Mouse (Mus musculus) heart, embryonic 15.5 days (tissue): ENCODE results near the gene Ssh2. TPM values are rescaled to one million over a fixed set of nuclear protein-coding genes. Genes with fewer than 3 reads are reported as not detected.
"Not testable (repeated sequence)": the region's sequence is repeated elsewhere in the genome, so short reads cannot be mapped to it uniquely, and the experiment has no call there.

Experiments used
- ATAC-seq: fragments of 200-750 bp; cut with Nextera tagmentation; replicated peaks from 2 replicates; pipeline ENCODE4 v1.8.0; 2017; ENCODE audit warnings: low read depth, moderate TSS enrichment; ENCODE audit not compliant: insufficient number of reproducible peaks, insufficient read depth, low FRiP score
- H3K27ac ChIP-seq: fragments of 300-500 bp; sonication (generic); 2 replicates; pipeline ENCODE4 v1.5.1; 2015; ENCODE audit warnings: mild to moderate bottlenecking, inconsistent platforms
- H3K27me3 ChIP-seq: fragments of 300-500 bp; sonication (generic); 2 replicates; pipeline ENCODE4 v1.6.1; 2015; ENCODE audit warnings: inconsistent platforms
- H3K36me3 ChIP-seq: fragments of 300-500 bp; sonication (generic); 2 replicates; pipeline ENCODE4 v1.6.1; 2015; ENCODE audit warnings: mild to moderate bottlenecking, inconsistent platforms
- H3K4me1 ChIP-seq: fragments of 300-500 bp; sonication (generic); replicated peaks from 2 replicates; pipeline ENCODE4 v1.6.1; 2015; ENCODE audit warnings: inconsistent platforms
- H3K4me2 ChIP-seq: fragments of 300-500 bp; sonication (generic); 2 replicates; pipeline ENCODE4 v1.6.1; 2015; ENCODE audit warnings: inconsistent platforms, mild to moderate bottlenecking, moderate library complexity
- H3K4me3 ChIP-seq: fragments of 300-500 bp; sonication (generic); 2 replicates; pipeline ENCODE4 v1.5.1; 2015; ENCODE audit warnings: mild to moderate bottlenecking, inconsistent platforms
- H3K9ac ChIP-seq: fragments of 300-500 bp; sonication (generic); 2 replicates; pipeline ENCODE4 v1.6.1; 2015; ENCODE audit warnings: mild to moderate bottlenecking, inconsistent platforms
- H3K9me3 ChIP-seq: fragments of 300-500 bp; sonication (generic); replicated peaks from 2 replicates; pipeline ENCODE4 v1.6.1; 2016; ENCODE audit warnings: inconsistent platforms
- WGBS: fragments of 180-500 bp; shearing (Covaris S2); methylation state at CpG from one replicate; pipeline ENCODE4 v1.1.7; 2015; ENCODE audit warnings: mixed read lengths; 5-methylcytosine and 5-hydroxymethylcytosine counted together
- polyA plus RNA-seq: library from polyadenylated mRNA; unstranded; fragments of >200 nt; fragmentation: Nextera tagmentation; extraction: Ambion mirVana; gene quantifications from 2 replicates; pipeline ENCODE4 v1.2.1, GENCODE M21; 2015

The Ssh2 gene
- polyA plus RNA-seq, 1 experiment from 2014 or later: 22.0 TPM

DNA sequence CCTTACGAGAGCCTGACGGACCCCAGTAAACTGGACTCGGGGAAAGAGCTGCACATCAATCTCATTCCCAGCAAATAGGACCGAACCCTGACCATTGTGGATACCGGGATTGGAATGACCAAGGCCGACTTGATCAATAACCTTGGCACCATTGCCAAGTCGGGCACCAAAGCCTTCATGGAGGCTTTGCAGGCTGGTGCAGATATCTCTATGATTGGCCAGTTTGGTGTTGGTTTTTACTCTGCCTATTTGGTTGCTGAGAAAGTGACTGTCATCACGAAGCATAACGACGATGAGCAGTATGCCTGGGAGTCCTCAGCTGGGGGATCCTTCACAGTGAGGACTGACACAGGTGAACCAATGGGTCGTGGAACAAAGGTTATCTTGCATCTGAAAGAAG is 77.6 kb downstream of the Ssh2 start:
- not testable (repeated sequence) for H3K9me3 ChIP-seq, H3K4me1 ChIP-seq, H3K27me3 ChIP-seq, H3K4me3 ChIP-seq, H3K36me3 ChIP-seq, H3K27ac ChIP-seq, ATAC-seq, H3K9ac ChIP-seq, H3K4me2 ChIP-seq
- WGBS: 91% methylated on average over 10 of the region's 11 CpGs

DNA sequence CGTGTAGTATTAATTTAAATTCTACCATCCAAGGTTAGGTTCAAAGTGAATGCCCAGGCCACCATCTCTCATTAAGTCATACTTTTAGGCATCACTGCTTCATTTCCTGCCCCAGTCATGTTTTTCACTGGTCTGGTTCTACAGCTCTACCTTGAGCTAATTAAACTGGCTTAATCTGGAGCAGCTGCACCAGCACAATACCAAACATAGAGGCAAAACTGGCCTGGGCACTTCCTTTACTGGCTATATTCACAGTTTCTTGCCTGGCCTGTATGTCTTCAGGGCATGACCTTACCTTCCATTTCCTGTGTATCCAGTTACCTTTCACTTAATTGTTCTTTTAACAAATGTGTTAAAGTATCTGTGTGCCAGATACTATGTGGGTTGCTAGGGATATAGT is 81.2 kb downstream of the Ssh2 start:
- no peak overlapping the region for H3K4me3 ChIP-seq
- ATAC-seq: no peak

GRCm38 (mm10) chr11:77307205-77307604 is 91.1 kb downstream of the Ssh2 start:
- no peak overlapping the region for H3K27ac ChIP-seq
- no peaks in the 10 kb centered on the region for H3K27me3 ChIP-seq
- no peaks in the 10 kb centered on the region for H3K36me3 ChIP-seq
- WGBS: 68% methylated on average over 3 of the region's 3 CpGs
- H3K4me3 ChIP-seq: no peak overlapping the region
- ATAC-seq: no peak
- H3K9ac ChIP-seq: no peak overlapping the region
- H3K4me2 ChIP-seq: no peak overlapping the region
- no peaks in the 10 kb centered on the region for H3K4me1 ChIP-seq
- H3K9me3 ChIP-seq: no peaks in the 10 kb centered on the region

More for the DNA sequence above, 81.2 kb downstream of the Ssh2 start:
- H3K36me3 ChIP-seq: no peaks in the 10 kb centered on the region
- no peaks in the 10 kb centered on the region for H3K9me3 ChIP-seq
- 92% methylated on average over 1 of the region's 1 CpGs for WGBS
- H3K4me2 ChIP-seq: no peak overlapping the region
- H3K9ac ChIP-seq: no peak overlapping the region
- no peaks in the 10 kb centered on the region for H3K4me1 ChIP-seq
- no peaks in the 10 kb centered on the region for H3K27me3 ChIP-seq
- no peak overlapping the region for H3K27ac ChIP-seq

GRCm38 (mm10) chr11:77308533-77308932 is 92.4 kb downstream of the Ssh2 start:
- H3K4me2 ChIP-seq: no peak overlapping the region
- H3K27ac ChIP-seq: no peak overlapping the region
- no peak overlapping the region for H3K4me3 ChIP-seq
- peaks cover under 1% of the 10 kb centered on the region; the same call in 1 of the 2 replicates for H3K4me1 ChIP-seq
- H3K36me3 ChIP-seq: no peaks in the 10 kb centered on the region
- H3K27me3 ChIP-seq: no peaks in the 10 kb centered on the region
- no peaks in the 10 kb centered on the region for H3K9me3 ChIP-seq
- H3K9ac ChIP-seq: no peak overlapping the region
- no peak for ATAC-seq
- WGBS: 3% methylated on average over 1 of the region's 1 CpGs

- no peaks in the 10 kb centered on the region for H3K9me3 ChIP-seq
- H3K27ac ChIP-seq: no peak overlapping the region
- no peaks in the 10 kb centered on the region for H3K27me3 ChIP-seq
- no peak for ATAC-seq
- H3K4me2 ChIP-seq: no peak overlapping the region
- 21% methylated on average over 3 of the region's 3 CpGs for WGBS
- no peak overlapping the region for H3K4me3 ChIP-seq
- peaks cover 11% of the 10 kb centered on the region for H3K4me1 ChIP-seq
- no peaks in the 10 kb centered on the region for H3K36me3 ChIP-seq
- H3K9ac ChIP-seq: no peak overlapping the region
Observed at GRCm38 (mm10) chr11:77317721-77318477, 101.8 kb downstream of the Ssh2 start.

DNA sequence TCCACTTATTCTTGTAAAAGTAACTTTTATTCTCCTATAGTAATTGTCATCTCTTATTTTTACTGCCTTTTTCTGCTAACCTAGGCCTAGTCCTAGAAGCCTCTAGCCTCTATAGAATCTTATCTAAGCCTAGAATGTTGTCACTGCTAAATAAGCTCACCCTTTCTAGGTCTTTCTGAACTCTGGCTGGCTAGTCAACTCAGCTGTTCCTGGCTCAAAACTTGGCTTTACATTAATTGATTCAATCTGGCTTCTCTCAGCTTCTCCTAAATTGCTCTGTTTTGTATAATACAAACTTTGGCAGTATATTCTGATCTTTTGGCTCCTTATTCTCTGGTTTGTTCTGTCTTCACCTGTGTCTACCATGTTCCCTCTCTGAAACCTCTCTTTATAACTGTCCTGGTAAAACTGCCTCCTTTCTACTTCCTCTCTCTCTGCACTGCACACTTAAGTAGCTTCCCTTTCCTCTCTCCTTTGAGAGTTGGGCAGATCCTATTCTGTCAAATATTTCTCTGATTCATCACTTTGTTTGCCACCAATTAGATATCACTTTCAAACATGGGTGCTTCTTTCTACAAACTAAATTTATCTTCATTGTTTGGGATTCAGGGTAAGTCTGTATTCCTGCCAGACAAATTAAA is 102.5 kb downstream of the Ssh2 start:
- ATAC-seq: no peak
- Histone ChIP-seq H3K9ac (no peak overlapping the region), H3K9me3 (no peaks in the 10 kb centered on the region), H3K4me1 (peaks cover 10% of the 10 kb centered on the region), H3K36me3 (no peaks in the 10 kb centered on the region), H3K27ac (no peak overlapping the region), H3K4me3 (no peak overlapping the region), H3K27me3 (no peaks in the 10 kb centered on the region), H3K4me2 (no peak overlapping the region)

DNA sequence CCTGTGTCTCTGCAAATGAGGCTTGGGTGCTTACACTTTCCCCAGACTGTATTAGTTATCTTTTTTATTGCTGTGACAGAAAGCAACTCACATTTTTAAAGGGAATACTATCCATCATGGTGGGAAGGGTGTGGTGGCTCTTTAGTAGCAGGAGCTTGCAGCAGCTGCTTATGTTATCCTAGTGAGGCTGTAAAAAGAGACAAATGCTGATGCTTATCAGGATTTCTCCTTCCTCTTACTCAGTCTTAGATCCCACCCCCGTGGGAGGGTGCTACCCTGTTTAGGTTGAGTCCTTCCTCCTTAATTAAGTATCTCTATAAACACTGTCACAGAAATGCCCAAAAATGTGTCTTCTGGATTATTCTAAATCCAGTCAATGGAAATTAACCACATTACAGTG is 105.1 kb downstream of the Ssh2 start:
- no peak overlapping the region for H3K4me3 ChIP-seq
- no peak overlapping the region for H3K27ac ChIP-seq
- ATAC-seq: no peak
- no peak overlapping the region for H3K9ac ChIP-seq
- H3K4me2 ChIP-seq: no peak overlapping the region
- no peaks in the 10 kb centered on the region for H3K36me3 ChIP-seq
- peaks cover 6% of the 10 kb centered on the region; the same call in 1 of the 2 replicates for H3K4me1 ChIP-seq
- WGBS: 48% methylated on average over 1 of the region's 1 CpGs
- no peaks in the 10 kb centered on the region for H3K9me3 ChIP-seq
- no peaks in the 10 kb centered on the region for H3K27me3 ChIP-seq

DNA sequence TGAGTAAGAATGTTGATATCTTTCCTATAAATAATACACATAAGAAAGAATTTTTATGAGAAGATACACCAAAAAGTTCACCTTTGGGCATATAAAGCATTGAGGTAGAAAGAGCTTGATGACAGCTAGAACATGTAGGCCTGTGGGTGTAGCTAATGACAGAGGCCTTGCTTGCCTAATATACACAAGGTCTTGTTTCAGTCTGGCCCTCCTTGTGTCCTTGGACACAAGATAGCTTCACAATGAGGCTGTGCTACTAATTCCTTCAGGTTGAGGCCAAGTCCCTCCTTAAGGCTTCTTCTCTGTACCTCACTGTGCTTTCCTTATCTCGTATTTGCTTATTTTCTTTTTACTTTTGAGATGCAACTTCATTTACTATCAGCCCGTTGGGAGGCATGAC is 114.4 kb downstream of the Ssh2 start:
- WGBS: 78% methylated on average over 2 of the region's 2 CpGs
- Histone ChIP-seq H3K4me2 (no peak overlapping the region), H3K9ac (no peak overlapping the region), H3K27me3 (no peaks in the 10 kb centered on the region), H3K4me3 (no peak overlapping the region), H3K9me3 (no peaks in the 10 kb centered on the region), H3K27ac (no peak overlapping the region), H3K4me1 (peaks cover 6% of the 10 kb centered on the region), H3K36me3 (no peaks in the 10 kb centered on the region)
- ATAC-seq: no peak

GRCm38 (mm10) chr11:77347273-77347672 is 131.2 kb downstream of the Ssh2 start:
- 73% methylated on average over 4 of the region's 4 CpGs for WGBS
- no peak overlapping the region for H3K4me2 ChIP-seq
- no peaks in the 10 kb centered on the region for H3K27me3 ChIP-seq
- no peak overlapping the region for H3K9ac ChIP-seq
- no peak overlapping the region for H3K27ac ChIP-seq
- peaks cover 12% of the 10 kb centered on the region; the same call in 1 of the 2 replicates for H3K4me1 ChIP-seq
- no peaks in the 10 kb centered on the region for H3K9me3 ChIP-seq
- no peak for ATAC-seq
- no peak overlapping the region for H3K4me3 ChIP-seq
- H3K36me3 ChIP-seq: no peaks in the 10 kb centered on the region

DNA sequence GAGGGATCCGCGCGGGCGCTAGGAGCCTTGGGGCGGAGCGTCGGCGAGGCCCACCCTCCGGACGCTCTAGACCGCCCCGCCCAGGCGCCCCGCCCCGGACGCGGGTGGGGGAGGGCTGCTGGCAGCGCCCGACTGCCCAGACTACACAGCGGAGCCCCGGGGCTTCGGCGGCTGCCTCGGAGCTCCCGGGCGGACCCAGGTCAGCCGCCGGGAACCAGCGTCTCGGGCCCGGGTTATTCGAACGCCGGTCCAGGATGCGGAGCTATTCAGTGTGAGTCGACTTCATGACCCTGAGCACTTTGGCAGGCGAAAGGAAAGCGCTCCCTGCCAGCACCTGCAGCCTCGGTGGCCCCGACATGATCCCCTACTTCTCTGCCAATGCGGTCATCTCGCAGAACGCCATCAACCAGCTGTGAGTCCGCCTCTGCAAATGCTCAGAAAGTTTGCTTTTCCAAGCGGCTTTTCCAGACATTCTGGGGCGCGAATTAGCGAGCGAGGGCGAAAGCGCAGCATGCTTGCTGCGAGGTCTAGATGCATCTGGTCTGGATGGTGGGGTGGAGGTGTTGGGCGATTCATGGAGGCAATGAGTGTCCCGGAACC is 132.2 kb downstream of the Ssh2 start:
- Histone ChIP-seq H3K9me3 (no peaks in the 10 kb centered on the region), H3K4me3 (peak overlapping the region; percentile 62), H3K27ac (peak overlapping the region; percentile 72), H3K9ac (peak overlapping the region; percentile 69), H3K4me1 (peaks cover 12% of the 10 kb centered on the region; the same call in 1 of the 2 replicates), H3K27me3 (no peaks in the 10 kb centered on the region), H3K36me3 (no peaks in the 10 kb centered on the region), H3K4me2 (peak overlapping the region; percentile 68)
- ATAC-seq: peak; percentile 100
- under 1% methylated on average over 53 of the region's 54 CpGs for WGBS

DNA sequence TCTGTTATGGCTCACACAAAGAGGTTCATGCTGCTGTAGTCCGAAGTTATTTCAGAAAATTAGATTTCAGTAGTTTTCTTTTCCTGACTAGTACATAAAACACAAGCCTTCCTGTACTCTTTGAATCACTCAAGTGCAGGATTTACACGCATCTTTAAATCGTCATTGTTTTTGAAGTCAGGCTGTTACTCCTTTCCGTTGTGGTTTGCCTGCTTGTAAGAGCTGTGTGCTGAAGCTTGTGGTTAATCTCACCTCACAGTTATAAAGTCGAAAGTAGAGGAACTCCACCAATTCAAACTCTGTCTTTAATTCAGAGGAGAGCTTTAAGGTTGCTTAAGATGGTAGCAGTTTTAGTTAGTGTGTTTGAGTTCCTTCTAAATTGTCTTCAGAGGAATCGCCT is 132.9 kb downstream of the Ssh2 start:
- Histone ChIP-seq H3K9me3 (no peaks in the 10 kb centered on the region), H3K4me1 (peaks cover 12% of the 10 kb centered on the region; the same call in 1 of the 2 replicates), H3K9ac (peak overlapping the region; percentile 69), H3K4me2 (peak overlapping the region; percentile 68), H3K27ac (peak overlapping the region; percentile 72), H3K36me3 (no peaks in the 10 kb centered on the region), H3K27me3 (no peaks in the 10 kb centered on the region), H3K4me3 (peak overlapping the region; percentile 62)
- ATAC-seq: no peak
- WGBS: 14% methylated on average over 6 of the region's 6 CpGs
